Mouse (Mus musculus) spleen, adult 12 weeks (tissue): ENCODE measurements around the gene Bsn.

Source experiments
- DNase-seq: peaks from one replicate; pipeline ENCODE4 v3.0.0; 2022; ENCODE audit warnings: low spot score

The Bsn gene

GRCm38 (mm10) chr9:108090611-108091120 is 99.5 kb downstream of the Bsn start:
- no peak for DNase-seq

- no peak for DNase-seq
Observed at GRCm38 (mm10) chr9:108085261-108085660, 104.9 kb downstream of the Bsn start.

GRCm38 (mm10) chr9:108083561-108083960 is 106.6 kb downstream of the Bsn start:
- DNase-seq, result peak; percentile 36

- DNase-seq, result peak; percentile 57
Observed at GRCm38 (mm10) chr9:108082988-108083431, 107.2 kb downstream of the Bsn start, which contains the start of gene Rnf123. Rnf123 (minus strand) TSS chr9:108083346.

GRCm38 (mm10) chr9:108082549-108082948 is 107.6 kb downstream of the Bsn start:
- no peak for DNase-seq

- peak; percentile 63 for DNase-seq
Observed at GRCm38 (mm10) chr9:108080168-108080567, 110.0 kb downstream of the Bsn start, which contains the start of gene Mst1. Mst1 (plus strand) TSS chr9:108080436.

- no peak for DNase-seq
Observed at GRCm38 (mm10) chr9:108073141-108073930, 116.8 kb downstream of the Bsn start.

- DNase-seq, result no peak
Observed at GRCm38 (mm10) chr9:108072481-108072924, 117.7 kb downstream of the Bsn start.

GRCm38 (mm10) chr9:108071801-108072200 is 118.4 kb downstream of the Bsn start:
- no peak for DNase-seq

GRCm38 (mm10) chr9:108069529-108069928 is 120.7 kb downstream of the Bsn start:
- DNase-seq, result no peak

- no peak for DNase-seq
Observed at GRCm38 (mm10) chr9:108069007-108069406, 121.2 kb downstream of the Bsn start.

GRCm38 (mm10) chr9:108067900-108068299 is 122.3 kb downstream of the Bsn start:
- DNase-seq, result peak; percentile 76

GRCm38 (mm10) chr9:108067199-108067598 is 123.0 kb downstream of the Bsn start:
- no peak for DNase-seq

GRCm38 (mm10) chr9:108065491-108066011 is 124.6 kb downstream of the Bsn start:
- no peak for DNase-seq

- DNase-seq, result no peak
Observed at GRCm38 (mm10) chr9:108063361-108063760, 126.8 kb downstream of the Bsn start.

- DNase-seq, result no peak
Observed at GRCm38 (mm10) chr9:108062142-108062541, 128.0 kb downstream of the Bsn start.

- DNase-seq, result no peak
Observed at GRCm38 (mm10) chr9:108058291-108058690, 131.9 kb downstream of the Bsn start.

- no peak for DNase-seq
Observed at GRCm38 (mm10) chr9:108057262-108057562, 133.0 kb downstream of the Bsn start.

GRCm38 (mm10) chr9:108056361-108057261 is 133.6 kb downstream of the Bsn start:
- DNase-seq, result no peak

- DNase-seq, result no peak
Observed at GRCm38 (mm10) chr9:108055661-108056237, 134.4 kb downstream of the Bsn start.

GRCm38 (mm10) chr9:108055061-108055460 is 135.1 kb downstream of the Bsn start:
- no peak for DNase-seq
